Mouse (Mus musculus): Measurements from ENCODE around the gene Erich2. TPM values are rescaled to one million over a fixed set of nuclear protein-coding genes. Genes with fewer than 3 reads are reported as not detected.
"Not testable (repeated sequence)": the region's sequence is repeated elsewhere in the genome, so short reads cannot be mapped to it uniquely, and the experiment has no call there.

The Erich2 gene
- polyA plus RNA-seq (2016; fragmentation: Nextera tagmentation; extraction: Ambion mirVana), result 0.13 TPM in 1 of 2 replicates, not detected in the other

DNA sequence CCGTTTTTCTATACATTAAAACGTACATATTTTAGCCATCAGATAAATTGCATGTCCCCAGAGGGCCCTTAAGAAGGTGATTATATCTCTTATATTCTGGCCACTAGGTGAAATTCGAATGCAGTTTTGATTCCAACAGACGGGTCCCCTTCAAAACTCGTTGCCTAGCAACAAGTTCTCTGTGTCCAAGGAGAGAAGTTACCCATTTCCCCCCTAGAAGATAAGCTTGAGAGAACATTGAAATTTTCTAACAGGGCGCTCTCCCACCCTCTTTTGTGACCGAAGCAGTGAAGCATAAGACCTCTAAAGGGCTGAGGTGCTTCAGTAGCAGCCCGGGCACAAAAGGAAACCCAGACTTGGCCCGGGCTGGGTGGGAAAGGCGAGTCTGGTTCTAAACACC, at the start of gene Erich2:
TSS of gene Erich2 (plus strand) at position 324 of the 400 bp plus-strand sequence.
- no peak for ATAC-seq
- H3K9ac ChIP-seq, result no peak within 1 kb of the TSS
- WGBS (ENCODE audit: insufficient replicate concordance), result 19% methylated on average over 10 of the region's 10 CpGs

DNA sequence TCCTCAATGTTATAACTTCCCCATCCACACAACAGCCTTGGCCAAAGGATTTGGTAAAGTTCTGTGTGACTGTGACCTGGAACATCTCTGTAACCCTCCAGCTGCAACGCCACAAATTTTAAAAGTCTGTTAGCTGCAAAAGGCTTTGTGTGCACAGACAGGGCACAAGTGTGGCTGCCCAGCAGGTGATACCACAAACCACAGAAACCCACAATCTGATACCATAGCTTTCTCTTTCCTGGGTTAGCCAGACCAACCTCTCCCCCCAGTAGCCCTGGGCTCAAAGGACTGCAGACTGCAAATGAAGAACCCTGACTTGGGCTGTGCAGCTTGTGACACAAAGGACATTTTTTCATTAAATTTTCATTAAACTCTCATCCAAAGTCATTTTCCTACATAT, 45.0 kb upstream of the Erich2 start:
- no peak for ATAC-seq
- Histone ChIP-seq H3K4me1 (no peaks in the 10 kb centered on the region), H3K9ac (no peak overlapping the region), H3K4me2 (no peak overlapping the region), H3K9me3 (replicated peaks) (no peaks in the 10 kb centered on the region), H3K27ac (no peak overlapping the region), H3K4me3 (no peak overlapping the region), H3K36me3 (no peaks in the 10 kb centered on the region), H3K27me3 (replicated peaks) (peaks cover 8% of the 10 kb centered on the region; the same call in 1 of the 2 replicates)
- WGBS (ENCODE audit: insufficient replicate concordance), result 49% methylated on average over 1 of the region's 1 CpGs

More for the DNA sequence above, at the start of gene Erich2:
- Histone ChIP-seq H3K4me1 (peaks cover 12% of the 10 kb centered on the region; the same call in 1 of the 2 replicates), H3K4me2 (peak within 1 kb of the TSS; percentile 74), H3K27ac (no peak within 1 kb of the TSS), H3K9me3 (replicated peaks) (no peaks in the 10 kb centered on the region), H3K36me3 (no peaks in the 10 kb centered on the region), H3K4me3 (peak within 1 kb of the TSS; percentile 52), H3K27me3 (replicated peaks) (peaks cover 50% of the 10 kb centered on the region)

DNA sequence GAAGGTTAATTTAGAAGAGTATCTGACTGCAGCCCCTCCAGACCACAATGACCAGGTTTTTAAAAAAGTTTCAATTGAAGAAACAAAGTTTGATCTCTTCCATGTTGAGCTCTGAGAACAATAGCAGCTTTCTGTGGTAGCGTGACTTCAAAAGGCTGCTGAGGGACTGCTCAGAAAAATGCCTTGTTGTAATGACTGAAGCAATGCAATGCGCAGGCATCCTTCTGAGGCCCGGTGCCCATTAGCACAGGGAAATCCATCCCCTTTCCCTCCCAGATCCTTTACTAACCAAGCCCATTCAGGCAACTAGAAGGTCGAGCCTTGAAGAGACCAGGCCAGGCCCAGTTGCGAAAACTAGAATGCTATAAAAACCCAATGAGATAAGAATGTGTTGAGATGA, 37.5 kb upstream of the Erich2 start:
- no peak overlapping the region for H3K4me2 ChIP-seq
- no peak for ATAC-seq
- H3K9ac ChIP-seq, result no peak overlapping the region
- H3K9me3 ChIP-seq (replicated peaks), result no peaks in the 10 kb centered on the region
- 18% methylated on average over 5 of the region's 5 CpGs for WGBS (ENCODE audit: insufficient replicate concordance)
- no peaks in the 10 kb centered on the region for H3K36me3 ChIP-seq
- no peak overlapping the region for H3K27ac ChIP-seq
- H3K27me3 ChIP-seq (replicated peaks), result peaks cover 70% of the 10 kb centered on the region
- H3K4me1 ChIP-seq, result 0 out of 2 replicates have a peak, but pooled peaks cover 5% of the 10 kb centered on the region
- H3K4me3 ChIP-seq, result no peak overlapping the region

DNA sequence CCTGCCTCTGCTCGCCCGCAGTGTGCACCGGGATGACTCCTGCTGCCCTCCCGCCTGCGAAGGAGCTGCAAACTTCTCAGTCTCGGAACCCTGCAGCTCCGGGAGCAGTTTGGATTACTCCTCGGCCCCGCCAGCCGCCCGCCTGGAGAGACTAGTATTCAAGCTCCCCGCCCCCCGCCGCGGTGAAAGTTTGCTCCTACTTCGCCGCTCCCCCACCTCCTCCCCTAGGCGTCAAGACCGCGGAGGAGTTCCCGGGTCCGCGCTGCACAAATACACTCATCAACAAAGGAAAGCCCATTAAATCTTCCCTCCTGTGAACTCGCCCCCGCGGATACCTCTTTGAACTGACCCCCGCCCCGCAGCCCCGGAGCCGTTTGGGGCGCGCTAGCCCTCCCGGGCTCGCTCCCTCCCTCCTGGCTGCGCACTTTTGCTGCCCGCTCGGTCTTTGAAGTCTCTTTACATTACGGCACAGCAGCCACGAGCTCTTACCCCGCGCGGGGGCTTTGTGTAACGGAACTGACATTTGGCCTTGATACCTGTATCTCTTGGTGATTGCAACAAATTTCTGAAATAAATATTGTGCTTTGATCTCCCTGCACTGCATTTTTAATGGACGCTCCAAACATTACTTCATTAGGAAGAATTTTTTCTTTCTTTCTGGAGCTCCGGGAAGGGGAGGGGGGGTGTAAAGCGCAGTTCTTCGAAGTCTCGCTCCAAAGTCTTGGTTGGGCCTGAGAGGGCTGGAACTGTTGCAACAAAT, 36.6 kb upstream of the Erich2 start:
- H3K4me2 ChIP-seq, result peak overlapping the region; percentile 56
- no peaks in the 10 kb centered on the region for H3K9me3 ChIP-seq (replicated peaks)
- peaks cover 11% of the 10 kb centered on the region; the same call in 1 of the 2 replicates for H3K4me1 ChIP-seq
- peaks cover 79% of the 10 kb centered on the region for H3K27me3 ChIP-seq (replicated peaks)
- no peak overlapping the region for H3K27ac ChIP-seq
- H3K36me3 ChIP-seq, result no peaks in the 10 kb centered on the region
- 2% methylated on average over 47 of the region's 48 CpGs for WGBS (ENCODE audit: insufficient replicate concordance)
- H3K9ac ChIP-seq, result no peak overlapping the region
- peak overlapping the region; percentile 37 for H3K4me3 ChIP-seq
- no peak for ATAC-seq

GRCm38 (mm10) chr2:70497715-70498318, 10.8 kb upstream of the Erich2 start:
- Histone ChIP-seq H3K4me2 (no peak overlapping the region), H3K27ac (no peak overlapping the region), H3K9ac (no peak overlapping the region)

DNA sequence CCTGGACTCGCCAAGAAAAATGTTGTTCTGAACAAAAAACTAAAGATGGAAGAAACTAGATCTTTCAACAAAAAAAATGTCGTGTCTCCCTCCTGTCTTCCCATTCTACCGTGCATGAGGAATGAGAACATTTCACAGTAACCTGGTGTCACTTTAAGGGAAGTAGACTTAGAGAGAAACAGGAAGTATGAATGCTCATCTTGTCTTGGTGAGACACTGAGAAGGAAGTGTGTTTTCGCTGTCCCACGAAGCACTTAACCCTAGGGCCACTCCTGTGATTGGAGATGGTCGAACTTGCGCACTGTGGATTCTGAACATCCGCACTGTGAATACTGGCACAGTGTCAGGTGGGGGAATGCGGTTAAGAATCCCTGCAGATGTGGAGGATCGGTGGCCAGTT, 5.2 kb upstream of the Erich2 start:
- WGBS (ENCODE audit: insufficient replicate concordance), result 52% methylated on average over 10 of the region's 10 CpGs
- H3K4me1 ChIP-seq, result no peaks in the 10 kb centered on the region
- no peak overlapping the region for H3K4me2 ChIP-seq
- no peak overlapping the region for H3K4me3 ChIP-seq
- H3K27me3 ChIP-seq (replicated peaks), result peaks cover 38% of the 10 kb centered on the region
- no peaks in the 10 kb centered on the region for H3K9me3 ChIP-seq (replicated peaks)
- no peak overlapping the region for H3K9ac ChIP-seq
- no peaks in the 10 kb centered on the region for H3K36me3 ChIP-seq
- no peak for ATAC-seq
- H3K27ac ChIP-seq, result no peak overlapping the region

More at GRCm38 (mm10) chr2:70497715-70498318, 10.8 kb upstream of the Erich2 start:
- Histone ChIP-seq H3K4me1 (no peaks in the 10 kb centered on the region), H3K36me3 (no peaks in the 10 kb centered on the region), H3K27me3 (replicated peaks) (peaks cover 18% of the 10 kb centered on the region; the same call in 1 of the 2 replicates), H3K9me3 (replicated peaks) (no peaks in the 10 kb centered on the region), H3K4me3 (no peak overlapping the region)
- no peak for ATAC-seq
- WGBS (ENCODE audit: insufficient replicate concordance), result 5% methylated on average over 13 of the region's 13 CpGs

GRCm38 (mm10) chr2:70505229-70505628, 3.4 kb upstream of the Erich2 start:
- Histone ChIP-seq H3K27me3 (replicated peaks) (peaks cover 53% of the 10 kb centered on the region), H3K9me3 (replicated peaks) (no peaks in the 10 kb centered on the region), H3K4me3 (no peak overlapping the region), H3K9ac (no peak overlapping the region), H3K4me2 (no peak overlapping the region), H3K27ac (no peak overlapping the region), H3K36me3 (no peaks in the 10 kb centered on the region), H3K4me1 (peaks cover 12% of the 10 kb centered on the region; the same call in 1 of the 2 replicates)
- ATAC-seq, result no peak
- 15% methylated on average over 1 of the region's 1 CpGs for WGBS (ENCODE audit: insufficient replicate concordance)

- H3K27me3 ChIP-seq (replicated peaks), result peaks cover 51% of the 10 kb centered on the region
- H3K4me2 ChIP-seq, result no peak overlapping the region
- no peak overlapping the region for H3K9ac ChIP-seq
- H3K36me3 ChIP-seq, result no peaks in the 10 kb centered on the region
- peaks cover 12% of the 10 kb centered on the region; the same call in 1 of the 2 replicates for H3K4me1 ChIP-seq
- ATAC-seq, result no peak
- no peaks in the 10 kb centered on the region for H3K9me3 ChIP-seq (replicated peaks)
- 26% methylated on average over 4 of the region's 4 CpGs for WGBS (ENCODE audit: insufficient replicate concordance)
- H3K4me3 ChIP-seq, result no peak overlapping the region
- no peak overlapping the region for H3K27ac ChIP-seq
These were observed 2.7 kb upstream of the Erich2 start for GRCm38 (mm10) chr2:70505896-70506295.

DNA sequence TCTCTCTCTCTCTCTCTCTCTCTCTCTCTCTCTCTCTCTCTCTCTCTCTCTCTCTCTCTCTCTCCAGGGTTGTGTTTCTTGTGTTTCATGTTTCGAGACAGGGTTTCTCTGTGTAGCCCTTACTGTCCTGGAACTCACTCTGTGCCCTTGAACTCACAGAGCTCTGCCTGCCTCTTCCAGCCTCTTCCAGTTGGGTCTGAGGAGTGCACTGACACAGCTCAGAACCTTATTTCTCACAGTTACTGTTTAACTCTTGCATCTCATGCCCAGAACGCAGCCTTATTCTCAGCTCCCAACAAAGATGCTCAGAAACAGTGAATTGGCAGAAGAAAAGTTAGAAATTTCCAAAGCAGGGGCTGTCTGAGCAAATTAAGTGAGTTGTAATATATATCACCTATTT, 2.2 kb upstream of the Erich2 start:
- Histone ChIP-seq H3K27ac (no peak overlapping the region), H3K4me2 (no peak overlapping the region), H3K9me3 (replicated peaks) (no peaks in the 10 kb centered on the region), H3K9ac (no peak overlapping the region), H3K36me3 (no peaks in the 10 kb centered on the region), H3K27me3 (replicated peaks) (peaks cover 50% of the 10 kb centered on the region), H3K4me3 (no peak overlapping the region), H3K4me1 (peaks cover 12% of the 10 kb centered on the region; the same call in 1 of the 2 replicates)
- 46% methylated on average over 2 of the region's 2 CpGs for WGBS (ENCODE audit: insufficient replicate concordance)
- ATAC-seq, result no peak

GRCm38 (mm10) chr2:70509021-70509632, 508 bp downstream of the Erich2 start:
- peak overlapping the region; percentile 74 for H3K4me2 ChIP-seq
- H3K27me3 ChIP-seq (replicated peaks), result peaks cover 45% of the 10 kb centered on the region
- WGBS (ENCODE audit: insufficient replicate concordance), result 1% methylated on average over 56 of the region's 56 CpGs
- H3K4me3 ChIP-seq, result peak overlapping the region; percentile 52
- no peaks in the 10 kb centered on the region for H3K9me3 ChIP-seq (replicated peaks)
- no peak overlapping the region for H3K9ac ChIP-seq
- H3K4me1 ChIP-seq, result peaks cover 12% of the 10 kb centered on the region; the same call in 1 of the 2 replicates
- H3K27ac ChIP-seq, result no peak overlapping the region
- no peaks in the 10 kb centered on the region for H3K36me3 ChIP-seq
- ATAC-seq, result peak; percentile 75

GRCm38 (mm10) chr2:70538283-70538682, 29.7 kb downstream of the Erich2 start:
- not testable (repeated sequence) for H3K9me3 ChIP-seq (replicated peaks); H3K27ac ChIP-seq; H3K4me2 ChIP-seq; ATAC-seq; H3K4me3 ChIP-seq; H3K9ac ChIP-seq; H3K27me3 ChIP-seq (replicated peaks); H3K36me3 ChIP-seq; H3K4me1 ChIP-seq
- 31% methylated on average over 7 of the region's 7 CpGs for WGBS (ENCODE audit: insufficient replicate concordance)

- Histone ChIP-seq H3K4me1 (no peaks in the 10 kb centered on the region), H3K4me3 (no peak overlapping the region), H3K27me3 (replicated peaks) (0 out of 2 replicates have a peak, but pooled peaks cover under 1% of the 10 kb centered on the region), H3K9me3 (replicated peaks) (no peaks in the 10 kb centered on the region), H3K27ac (no peak overlapping the region), H3K9ac (no peak overlapping the region), H3K36me3 (no peaks in the 10 kb centered on the region), H3K4me2 (no peak overlapping the region)
- ATAC-seq, result no peak
- 51% methylated on average over 6 of the region's 6 CpGs for WGBS (ENCODE audit: insufficient replicate concordance)
These were observed 42.1 kb downstream of the Erich2 start for GRCm38 (mm10) chr2:70550671-70551070.

Measured in liver, embryonic 12.5 days (tissue).